Mouse (Mus musculus) midbrain, embryonic 15.5 days (tissue): ENCODE measurements at regions not wholly inside any gene's neighbourhood (a gene's known extent, or its start where the extent isn't known, plus 50 kb on each side); places are given as distances from the start of the nearest gene placed in this dataset.

Experiments used
- ATAC-seq: fragments of 200-750 bp; cut with Nextera tagmentation; replicated peaks from 2 replicates; pipeline ENCODE4 v1.8.0; 2017; ENCODE audit warnings: moderate TSS enrichment
- H3K27ac ChIP-seq: fragments of 300-500 bp; sonication (generic); 2 replicates; pipeline ENCODE4 v1.5.1; 2015; ENCODE audit warnings: mild to moderate bottlenecking, inconsistent platforms
- H3K27me3 ChIP-seq: fragments of 300-500 bp; sonication (generic); replicated peaks from 2 replicates; pipeline ENCODE4 v1.6.1; 2015; ENCODE audit warnings: inconsistent platforms
- H3K36me3 ChIP-seq: fragments of 300-500 bp; sonication (generic); replicated peaks from 2 replicates; pipeline ENCODE4 v1.6.1; 2015; ENCODE audit warnings: inconsistent platforms
- H3K4me1 ChIP-seq: fragments of 300-500 bp; sonication (generic); 2 replicates; pipeline ENCODE4 v1.6.1; 2015; ENCODE audit warnings: inconsistent platforms
- H3K4me2 ChIP-seq: fragments of 300-500 bp; sonication (generic); 2 replicates; pipeline ENCODE4 v1.6.1; 2015; ENCODE audit warnings: inconsistent platforms, mild to moderate bottlenecking, moderate library complexity
- H3K4me3 ChIP-seq: fragments of 300-500 bp; sonication (generic); 2 replicates; pipeline ENCODE4 v1.5.1; 2015; ENCODE audit warnings: mild to moderate bottlenecking, inconsistent platforms
- H3K9ac ChIP-seq: fragments of 300-500 bp; sonication (generic); 2 replicates; pipeline ENCODE4 v1.6.1; 2015; ENCODE audit warnings: mild to moderate bottlenecking, inconsistent platforms
- H3K9me3 ChIP-seq: fragments of 300-500 bp; sonication (generic); 2 replicates; pipeline ENCODE4 v1.6.1; 2016; ENCODE audit warnings: inconsistent platforms
- WGBS: fragments of 180-500 bp; shearing (Covaris S2); methylation state at CpG from one replicate; pipeline ENCODE4 v1.1.7; 2015; ENCODE audit warnings: mixed read lengths; 5-methylcytosine and 5-hydroxymethylcytosine counted together

DNA sequence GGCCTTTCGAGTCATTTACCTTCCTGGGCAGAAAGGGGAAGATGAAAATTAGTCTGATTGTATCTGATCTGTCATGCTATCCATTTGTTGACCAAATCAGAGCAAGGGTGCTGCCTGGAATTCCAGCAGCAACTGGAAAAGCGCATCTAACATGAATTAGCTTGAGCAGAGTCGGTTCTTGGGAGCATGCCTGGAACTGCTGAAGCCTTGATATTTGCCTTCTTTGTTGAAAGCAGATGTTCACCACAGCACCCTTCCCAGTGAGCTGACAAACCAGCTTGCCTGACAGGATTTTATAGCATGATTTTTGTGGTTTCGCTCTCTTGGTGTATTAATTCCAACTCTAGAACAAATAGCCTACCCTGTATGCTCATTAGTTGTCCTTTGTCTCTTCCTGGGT is 168.0 kb upstream of the Fat1 start:
- Histone ChIP-seq H3K9me3 (no peaks in the 10 kb centered on the region), H3K4me2 (no peak overlapping the region), H3K36me3 (no peaks in the 10 kb centered on the region), H3K27me3 (no peaks in the 10 kb centered on the region), H3K4me1 (no peaks in the 10 kb centered on the region), H3K9ac (no peak overlapping the region), H3K4me3 (no peak overlapping the region), H3K27ac (no peak overlapping the region)
- ATAC-seq = no peak
- WGBS = 81% methylated on average over 4 of the region's 4 CpGs

DNA sequence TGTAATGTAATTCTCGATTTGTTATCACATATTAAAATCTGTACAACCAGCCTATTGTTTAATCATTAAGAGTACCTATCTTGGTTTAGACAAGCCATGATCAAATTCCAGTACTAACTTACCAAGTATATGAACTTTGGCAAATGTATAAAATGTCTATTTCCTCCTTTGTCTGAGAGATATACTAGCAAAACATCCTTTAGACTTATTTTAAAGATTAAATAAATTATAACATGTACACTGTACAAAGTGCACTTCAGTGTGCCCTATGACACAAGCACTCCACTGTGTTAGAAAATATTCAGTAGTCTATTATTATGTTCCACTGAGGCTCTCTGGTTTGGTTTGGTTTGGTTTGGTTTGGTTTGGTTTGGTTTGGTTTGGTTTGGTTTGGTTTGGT is 156.0 kb upstream of the Fat1 start:
- H3K4me3 ChIP-seq = no peak overlapping the region
- ATAC-seq = no peak
- WGBS = 86% methylated on average over 1 of the region's 1 CpGs
- H3K27me3 ChIP-seq = no peaks in the 10 kb centered on the region
- H3K36me3 ChIP-seq = no peaks in the 10 kb centered on the region
- H3K4me2 ChIP-seq = no peak overlapping the region
- no peak overlapping the region for H3K9ac ChIP-seq
- H3K4me1 ChIP-seq = no peaks in the 10 kb centered on the region
- no peak overlapping the region for H3K27ac ChIP-seq
- H3K9me3 ChIP-seq = no peaks in the 10 kb centered on the region

DNA sequence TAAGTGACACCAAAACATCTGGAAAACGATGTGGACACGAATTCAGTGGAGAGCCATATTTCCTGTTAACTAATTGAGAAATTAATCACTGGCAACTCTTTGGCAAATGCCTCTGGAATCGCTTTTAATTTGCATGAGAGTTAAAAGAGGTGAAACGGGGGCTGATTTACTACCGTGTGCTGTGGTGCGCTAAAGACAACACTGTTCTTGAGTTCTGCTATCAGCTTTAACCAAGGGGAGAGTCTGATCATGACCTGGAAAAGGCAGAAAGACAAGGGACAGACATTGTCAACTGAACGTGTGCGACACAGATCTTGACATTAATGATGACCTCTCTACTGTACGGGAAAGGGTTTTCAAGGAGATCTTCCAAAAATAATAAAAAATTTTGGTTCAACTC is 152.8 kb upstream of the Fat1 start:
- H3K27me3 ChIP-seq = no peaks in the 10 kb centered on the region
- no peak overlapping the region for H3K27ac ChIP-seq
- no peaks in the 10 kb centered on the region for H3K36me3 ChIP-seq
- no peak for ATAC-seq
- no peak overlapping the region for H3K4me3 ChIP-seq
- no peaks in the 10 kb centered on the region for H3K9me3 ChIP-seq
- H3K4me2 ChIP-seq = no peak overlapping the region
- no peak overlapping the region for H3K9ac ChIP-seq
- peaks cover 3% of the 10 kb centered on the region; the same call in 1 of the 2 replicates for H3K4me1 ChIP-seq
- WGBS = 95% methylated on average over 9 of the region's 9 CpGs

DNA sequence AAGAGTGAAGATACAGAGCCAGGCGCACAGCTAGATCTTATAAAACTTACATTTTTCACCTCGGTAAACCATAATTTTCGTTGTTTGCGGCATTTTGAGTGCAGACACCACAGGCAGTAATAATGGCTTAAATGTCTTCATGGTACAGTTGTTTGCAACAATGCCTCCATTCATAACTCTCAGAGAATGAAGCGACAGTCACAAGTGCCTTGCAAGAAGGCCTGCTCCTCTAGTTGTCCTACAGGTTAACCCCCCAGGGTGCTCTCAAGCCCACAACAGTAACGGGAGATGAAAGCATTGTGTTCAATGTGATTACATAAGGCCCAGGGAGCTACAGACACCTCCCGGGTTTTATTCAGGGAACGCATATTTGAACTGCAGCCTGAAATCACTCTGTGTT is 150.1 kb upstream of the Fat1 start:
- H3K9ac ChIP-seq = no peak overlapping the region
- no peak overlapping the region for H3K27ac ChIP-seq
- H3K4me1 ChIP-seq = peaks cover 3% of the 10 kb centered on the region; the same call in 1 of the 2 replicates
- no peak overlapping the region for H3K4me3 ChIP-seq
- H3K9me3 ChIP-seq = no peaks in the 10 kb centered on the region
- ATAC-seq = no peak
- WGBS = 41% methylated on average over 8 of the region's 8 CpGs
- H3K27me3 ChIP-seq = no peaks in the 10 kb centered on the region
- no peaks in the 10 kb centered on the region for H3K36me3 ChIP-seq
- H3K4me2 ChIP-seq = no peak overlapping the region

DNA sequence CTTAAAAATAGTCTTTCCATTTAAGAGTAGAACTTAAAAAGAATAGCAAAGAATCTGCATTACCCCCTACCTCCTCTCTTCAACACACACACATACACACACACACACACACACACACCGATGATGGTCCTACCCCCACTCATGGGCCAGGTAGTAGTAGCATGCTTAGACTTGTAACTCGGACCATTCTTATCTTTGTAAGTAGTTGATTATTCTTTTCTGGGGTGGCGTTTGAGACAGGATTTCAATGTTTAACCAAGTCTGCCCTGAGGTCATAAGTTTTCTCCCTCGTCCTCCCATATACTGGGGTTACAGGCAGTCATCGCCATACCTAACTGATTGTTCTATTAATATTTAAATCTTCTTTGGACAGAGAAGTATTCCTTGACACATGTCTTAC is 148.5 kb upstream of the Fat1 start:
- WGBS = 85% methylated on average over 5 of the region's 5 CpGs
- no peak for ATAC-seq

DNA sequence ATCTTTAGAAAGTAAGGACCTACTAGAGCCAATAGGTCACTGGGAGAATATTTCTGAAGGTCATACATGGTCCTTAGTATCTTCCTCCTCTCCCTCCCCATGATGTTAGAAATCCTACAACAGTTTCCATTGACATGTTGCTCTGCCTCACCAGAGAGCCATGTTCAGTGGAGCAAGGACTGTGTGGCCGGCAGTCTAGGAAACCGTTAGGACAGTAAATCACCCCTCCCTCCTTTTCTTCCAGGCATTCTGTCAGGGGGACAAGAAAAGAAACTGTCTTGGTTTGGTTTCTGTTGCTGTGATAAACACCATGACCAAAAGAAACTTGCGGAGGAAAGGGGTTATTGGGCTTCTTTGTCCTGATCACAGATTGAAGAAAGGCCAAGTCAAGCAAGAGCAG is 147.0 kb upstream of the Fat1 start:
- WGBS = 75% methylated on average over 3 of the region's 3 CpGs
- H3K36me3 ChIP-seq = no peaks in the 10 kb centered on the region
- no peak overlapping the region for H3K4me2 ChIP-seq
- H3K4me1 ChIP-seq = peaks cover 3% of the 10 kb centered on the region; the same call in 1 of the 2 replicates
- H3K4me3 ChIP-seq = no peak overlapping the region
- H3K9me3 ChIP-seq = no peaks in the 10 kb centered on the region
- H3K9ac ChIP-seq = no peak overlapping the region
- H3K27me3 ChIP-seq = no peaks in the 10 kb centered on the region
- no peak overlapping the region for H3K27ac ChIP-seq
- no peak for ATAC-seq

More for the DNA sequence above, 148.5 kb upstream of the Fat1 start:
- H3K27me3 ChIP-seq = no peaks in the 10 kb centered on the region
- no peak overlapping the region for H3K4me3 ChIP-seq
- H3K9me3 ChIP-seq = no peaks in the 10 kb centered on the region
- peaks cover 3% of the 10 kb centered on the region; the same call in 1 of the 2 replicates for H3K4me1 ChIP-seq
- H3K9ac ChIP-seq = no peak overlapping the region
- no peak overlapping the region for H3K4me2 ChIP-seq
- no peaks in the 10 kb centered on the region for H3K36me3 ChIP-seq
- no peak overlapping the region for H3K27ac ChIP-seq

DNA sequence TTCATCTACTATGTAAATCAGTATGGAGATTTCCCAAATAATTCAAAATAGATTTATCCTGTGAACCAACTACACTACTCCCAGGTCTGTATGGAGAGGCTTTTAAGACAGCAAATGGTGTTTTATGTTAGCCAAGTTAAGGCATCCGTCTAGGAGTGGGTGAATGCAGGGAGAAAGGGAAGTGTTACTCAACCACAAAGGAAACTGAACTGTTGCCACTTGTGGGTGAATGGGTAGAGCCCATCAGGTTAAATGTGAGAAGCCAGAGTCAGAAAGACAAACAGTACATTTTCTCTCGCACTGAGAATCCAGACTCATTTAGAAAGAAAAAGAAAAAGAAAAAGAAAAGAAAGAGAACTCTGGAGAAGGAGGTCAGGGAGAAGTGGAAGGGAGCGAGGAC is 135.7 kb upstream of the Fat1 start:
- 84% methylated on average over 3 of the region's 3 CpGs for WGBS
- H3K9me3 ChIP-seq = no peaks in the 10 kb centered on the region

DNA sequence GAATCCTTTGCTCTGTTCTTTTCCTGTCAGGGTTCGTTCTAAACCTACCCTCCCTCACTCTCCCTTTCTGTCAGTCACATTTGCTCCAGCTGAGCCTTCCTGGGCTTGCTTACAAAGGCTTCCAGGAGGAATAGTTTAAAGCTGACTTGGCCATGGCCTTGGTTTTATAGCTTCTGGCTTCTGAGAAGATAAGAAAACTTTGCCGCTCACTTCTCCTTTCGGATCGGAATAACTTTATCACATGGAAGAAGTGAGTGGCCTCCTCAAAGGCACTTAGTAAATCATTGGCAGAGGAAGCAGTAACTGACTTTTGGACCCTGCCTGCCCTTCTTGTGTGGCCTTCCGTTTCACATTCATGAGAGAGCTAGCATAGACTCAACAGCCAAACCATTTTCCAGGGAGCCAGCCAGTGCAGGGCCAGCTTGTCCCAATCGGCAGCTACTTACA is 134.4 kb upstream of the Fat1 start:
- Histone ChIP-seq H3K27ac (no peak overlapping the region), H3K9ac (no peak overlapping the region), H3K4me1 (no peaks in the 10 kb centered on the region), H3K9me3 (no peaks in the 10 kb centered on the region), H3K27me3 (no peaks in the 10 kb centered on the region), H3K4me3 (no peak overlapping the region), H3K36me3 (no peaks in the 10 kb centered on the region), H3K4me2 (no peak overlapping the region)
- 61% methylated on average over 6 of the region's 6 CpGs for whole genome bisulfite sequencing
- ATAC-seq = no peak

More for the DNA sequence above, 135.7 kb upstream of the Fat1 start:
- no peak overlapping the region for H3K9ac ChIP-seq
- no peak for ATAC-seq
- no peaks in the 10 kb centered on the region for H3K27me3 ChIP-seq
- no peak overlapping the region for H3K4me3 ChIP-seq
- H3K4me1 ChIP-seq = no peaks in the 10 kb centered on the region
- no peaks in the 10 kb centered on the region for H3K36me3 ChIP-seq
- H3K27ac ChIP-seq = no peak overlapping the region
- no peak overlapping the region for H3K4me2 ChIP-seq

DNA sequence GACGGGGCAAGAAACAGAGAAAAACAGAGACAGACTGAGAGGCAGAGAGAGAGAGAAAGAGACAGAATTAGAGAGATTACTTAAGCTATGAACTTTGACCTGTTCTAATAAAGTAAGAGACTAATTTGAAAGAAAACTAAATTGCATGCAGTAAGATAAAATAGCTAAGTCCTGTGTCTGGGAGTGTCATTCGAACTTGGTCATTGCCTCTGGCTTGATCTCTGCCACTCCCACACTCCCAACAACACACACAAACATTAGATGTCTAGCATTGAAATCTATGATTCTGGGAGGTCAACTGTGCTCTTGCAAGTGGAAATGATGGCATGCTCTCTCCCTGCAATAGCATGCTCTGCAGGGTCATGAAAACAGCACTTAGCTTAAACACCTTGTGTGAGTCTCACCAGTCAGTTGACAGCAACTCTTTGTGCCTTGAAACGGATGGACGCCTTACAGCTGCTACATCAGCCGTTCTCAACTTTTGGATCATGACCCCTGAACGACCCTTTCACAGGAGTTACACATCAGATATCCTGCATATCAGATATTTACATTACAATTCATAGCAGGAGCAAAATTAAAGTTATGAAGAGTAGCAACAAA is 133.5 kb upstream of the Fat1 start:
- Histone ChIP-seq H3K36me3 (no peaks in the 10 kb centered on the region), H3K4me3 (no peak overlapping the region), H3K4me1 (no peaks in the 10 kb centered on the region), H3K27me3 (no peaks in the 10 kb centered on the region), H3K4me2 (no peak overlapping the region), H3K9ac (no peak overlapping the region), H3K27ac (no peak overlapping the region), H3K9me3 (no peaks in the 10 kb centered on the region)
- WGBS = 38% methylated on average over 6 of the region's 6 CpGs
- ATAC-seq = no peak

DNA sequence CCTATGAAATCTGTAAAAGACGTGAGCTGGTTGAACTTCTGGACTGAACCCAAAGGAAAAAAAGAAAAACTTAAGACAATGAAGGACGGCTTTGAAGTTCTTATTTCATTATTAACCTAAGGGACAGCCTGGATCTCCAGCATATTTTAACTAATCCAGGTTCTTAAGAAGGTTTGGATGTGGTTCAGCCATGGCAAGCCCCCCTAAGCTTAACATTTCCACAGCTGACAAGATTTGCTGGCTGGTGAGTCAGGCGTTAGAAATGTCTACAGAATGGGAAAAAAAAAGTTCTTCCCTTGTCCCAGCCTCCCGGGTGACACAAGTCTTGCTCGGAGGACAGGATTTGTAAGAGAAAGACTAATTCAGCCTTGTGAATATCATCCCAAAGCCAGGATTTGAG is 132.9 kb upstream of the Fat1 start:
- no peak overlapping the region for H3K4me3 ChIP-seq
- H3K27me3 ChIP-seq = no peaks in the 10 kb centered on the region
- H3K9me3 ChIP-seq = no peaks in the 10 kb centered on the region
- H3K4me1 ChIP-seq = no peaks in the 10 kb centered on the region
- H3K27ac ChIP-seq = no peak overlapping the region
- no peak overlapping the region for H3K9ac ChIP-seq
- WGBS = 25% methylated on average over 5 of the region's 5 CpGs
- no peak overlapping the region for H3K4me2 ChIP-seq
- no peak for ATAC-seq
- H3K36me3 ChIP-seq = no peaks in the 10 kb centered on the region

DNA sequence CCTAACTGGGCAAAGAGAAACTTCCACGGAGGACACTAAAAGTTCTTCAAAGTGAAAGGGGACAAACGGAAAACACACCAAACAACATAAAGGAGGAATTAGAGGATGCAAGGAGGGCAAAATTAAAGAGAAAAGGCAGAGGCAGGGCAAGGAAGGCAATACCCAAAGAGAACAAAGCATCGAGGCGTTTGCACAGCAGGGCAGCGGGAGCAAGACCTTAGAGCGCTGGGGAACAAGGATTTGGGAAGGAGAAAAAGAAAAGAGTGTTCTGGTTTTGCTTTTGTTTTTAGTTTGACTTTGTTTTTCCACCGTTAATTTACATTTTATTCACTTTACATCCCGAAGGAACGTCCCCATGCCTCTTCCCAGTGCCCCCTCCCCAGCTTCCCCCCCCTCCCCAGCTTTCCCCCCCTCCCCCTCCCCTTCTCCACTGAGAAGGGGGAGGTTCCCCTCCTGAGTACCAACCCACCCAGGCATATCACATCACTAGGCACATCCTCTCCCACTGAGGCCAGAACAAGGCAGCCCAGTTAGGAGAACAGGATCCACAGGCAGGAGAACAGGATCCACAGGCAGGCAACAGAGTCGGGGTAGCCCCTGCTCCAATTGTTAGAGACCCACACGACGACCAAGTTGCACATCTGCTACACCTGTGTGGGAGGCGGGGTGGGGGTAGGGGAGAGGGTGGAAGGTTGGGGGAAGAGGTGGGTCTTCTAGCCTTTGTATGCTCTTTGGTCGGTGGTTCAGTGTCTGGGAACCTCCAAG is 130.7 kb upstream of the Fat1 start:
- no peaks in the 10 kb centered on the region for H3K9me3 ChIP-seq
- H3K9ac ChIP-seq = no peak overlapping the region
- 24% methylated on average over 14 of the region's 14 CpGs for WGBS
- no peaks in the 10 kb centered on the region for H3K27me3 ChIP-seq
- no peak overlapping the region for H3K4me2 ChIP-seq
- H3K4me3 ChIP-seq = no peak overlapping the region
- no peaks in the 10 kb centered on the region for H3K36me3 ChIP-seq
- H3K4me1 ChIP-seq = no peaks in the 10 kb centered on the region
- no peak overlapping the region for H3K27ac ChIP-seq
- ATAC-seq = no peak

DNA sequence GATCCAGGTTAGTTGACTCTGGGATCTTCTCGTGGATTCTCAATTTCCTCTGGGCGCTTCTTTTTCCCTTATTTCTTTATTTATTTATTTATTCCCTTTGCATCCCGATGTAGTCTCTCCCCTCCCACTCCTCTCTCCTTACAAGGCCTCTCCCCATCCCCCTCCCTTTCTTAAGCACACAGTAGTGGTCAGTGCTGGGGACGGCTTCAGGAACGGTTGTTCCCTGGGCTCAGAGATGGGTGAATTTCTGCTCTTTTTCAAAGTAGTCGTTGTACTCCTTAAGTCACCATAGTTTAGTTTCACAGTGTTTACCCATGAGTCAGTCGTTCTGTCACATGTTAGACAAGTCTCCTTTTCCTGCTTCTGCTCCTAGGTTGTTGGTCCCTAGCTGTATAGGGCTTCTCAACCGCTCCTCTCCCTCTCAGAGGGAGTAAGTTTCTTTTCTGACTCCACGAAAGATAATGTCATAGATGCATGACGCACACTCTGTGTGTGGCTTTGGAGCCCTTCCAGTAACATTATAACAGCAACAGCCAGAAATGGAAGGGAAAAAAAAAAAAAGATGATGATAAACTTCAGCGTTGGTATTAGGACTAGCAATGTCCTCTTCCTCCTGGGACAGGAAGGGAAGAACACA is 129.9 kb upstream of the Fat1 start:
- Histone ChIP-seq H3K27ac (no peak overlapping the region), H3K4me1 (no peaks in the 10 kb centered on the region), H3K9me3 (no peaks in the 10 kb centered on the region), H3K4me2 (no peak overlapping the region), H3K27me3 (no peaks in the 10 kb centered on the region), H3K9ac (no peak overlapping the region), H3K4me3 (no peak overlapping the region), H3K36me3 (no peaks in the 10 kb centered on the region)
- no peak for ATAC-seq
- WGBS = 65% methylated on average over 11 of the region's 11 CpGs

DNA sequence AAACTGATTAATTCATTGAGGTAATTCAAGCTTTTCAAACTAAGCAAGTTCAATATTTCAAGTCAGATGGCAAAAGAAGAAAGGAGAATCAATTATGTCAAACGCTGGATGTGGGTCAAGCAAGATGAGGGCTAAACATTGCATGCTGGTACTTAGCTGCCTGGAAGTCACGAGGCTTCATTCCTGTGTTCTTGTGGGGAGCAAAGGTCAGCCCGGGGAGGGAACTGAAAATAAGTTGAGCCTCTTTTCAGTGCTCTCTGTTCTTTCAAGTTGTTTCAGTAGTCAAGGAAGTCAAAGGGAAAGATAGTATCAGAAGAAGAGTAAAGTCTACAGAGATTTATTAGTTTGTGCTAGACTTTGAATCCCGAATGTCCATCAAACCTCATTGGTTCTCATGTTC is 122.9 kb upstream of the Fat1 start:
- Histone ChIP-seq H3K4me2 (no peak overlapping the region), H3K36me3 (no peaks in the 10 kb centered on the region), H3K9ac (no peak overlapping the region), H3K27me3 (no peaks in the 10 kb centered on the region), H3K27ac (no peak overlapping the region), H3K9me3 (no peaks in the 10 kb centered on the region), H3K4me1 (no peaks in the 10 kb centered on the region), H3K4me3 (no peak overlapping the region)
- ATAC-seq = no peak
- 76% methylated on average over 4 of the region's 4 CpGs for WGBS
